Mouse (Mus musculus) brown adipose tissue, adult 24 weeks (tissue): ENCODE measurements around the gene Adamts20. TPM values are rescaled to one million over a fixed set of nuclear protein-coding genes. Genes with fewer than 3 reads are reported as not detected.

Source experiments
- H3K27ac ChIP-seq: fragments of 200-500 bp; replicated peaks from 2 replicates; pipeline ENCODE4 v1.5.1; 2012; ENCODE audit warnings: low read depth, mild to moderate bottlenecking, low read length
- H3K4me1 ChIP-seq: fragments of 200-500 bp; 2 replicates; pipeline ENCODE4 v1.6.1; 2012; ENCODE audit warnings: low read length, mixed read lengths; ENCODE audit not compliant: control insufficient read depth, insufficient read depth, insufficient read length
- H3K4me3 ChIP-seq: fragments of 200-500 bp; 2 replicates; pipeline ENCODE4 v1.5.1; 2012; ENCODE audit warnings: low read depth, mild to moderate bottlenecking, low read length, moderate library complexity; ENCODE audit not compliant: insufficient read depth
- polyA plus RNA-seq: library from polyadenylated mRNA; stranded (reverse); fragments of >200 nt; gene quantifications from 2 replicates; pipeline ENCODE4 v1.2.4, GENCODE M21; 2012; ENCODE audit not compliant: missing spikeins, insufficient read depth, insufficient read length

Adamts20 gene
- polyA plus RNA-seq, 1 experiment: not detected

GRCm38 (mm10) chr15:94255538-94255937 is 209.7 kb downstream of the Adamts20 start:
- Histone ChIP-seq H3K27ac (no peak overlapping the region), H3K4me3 (no peak overlapping the region), H3K4me1 (no peaks in the 10 kb centered on the region)

DNA sequence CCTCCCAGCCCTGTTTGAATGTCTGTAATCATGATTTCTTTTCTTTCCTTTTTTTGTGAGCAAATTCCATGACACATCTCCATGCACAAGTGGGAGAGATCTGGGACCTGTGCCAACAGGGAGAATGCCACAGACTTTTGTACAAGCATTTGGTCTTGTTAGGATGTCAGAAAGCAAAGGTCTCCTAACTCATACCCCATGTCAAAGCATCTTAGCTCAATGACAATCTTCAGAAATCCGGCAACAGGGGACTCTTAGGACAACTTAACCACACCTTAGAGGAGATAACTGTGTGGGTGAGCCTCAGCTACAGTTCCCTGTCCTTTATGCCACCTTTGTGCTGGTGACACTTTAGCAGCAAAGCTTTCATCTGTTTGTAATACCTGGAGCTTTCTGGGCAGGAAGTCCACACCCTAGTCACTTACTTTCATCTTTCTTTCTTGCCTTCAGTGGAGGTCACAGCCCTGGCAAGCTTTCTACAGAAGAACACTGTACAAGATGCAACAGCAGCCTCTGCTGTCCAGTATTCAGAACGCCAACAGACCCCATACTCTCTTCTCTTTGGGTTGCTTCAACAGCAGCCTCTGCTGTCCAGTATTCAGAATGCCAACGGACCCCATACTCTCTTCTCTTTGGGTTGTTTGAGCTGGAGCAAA is 210.2 kb downstream of the Adamts20 start:
- no peak overlapping the region for H3K27ac ChIP-seq
- no peak overlapping the region for H3K4me3 ChIP-seq
- no peaks in the 10 kb centered on the region for H3K4me1 ChIP-seq

DNA sequence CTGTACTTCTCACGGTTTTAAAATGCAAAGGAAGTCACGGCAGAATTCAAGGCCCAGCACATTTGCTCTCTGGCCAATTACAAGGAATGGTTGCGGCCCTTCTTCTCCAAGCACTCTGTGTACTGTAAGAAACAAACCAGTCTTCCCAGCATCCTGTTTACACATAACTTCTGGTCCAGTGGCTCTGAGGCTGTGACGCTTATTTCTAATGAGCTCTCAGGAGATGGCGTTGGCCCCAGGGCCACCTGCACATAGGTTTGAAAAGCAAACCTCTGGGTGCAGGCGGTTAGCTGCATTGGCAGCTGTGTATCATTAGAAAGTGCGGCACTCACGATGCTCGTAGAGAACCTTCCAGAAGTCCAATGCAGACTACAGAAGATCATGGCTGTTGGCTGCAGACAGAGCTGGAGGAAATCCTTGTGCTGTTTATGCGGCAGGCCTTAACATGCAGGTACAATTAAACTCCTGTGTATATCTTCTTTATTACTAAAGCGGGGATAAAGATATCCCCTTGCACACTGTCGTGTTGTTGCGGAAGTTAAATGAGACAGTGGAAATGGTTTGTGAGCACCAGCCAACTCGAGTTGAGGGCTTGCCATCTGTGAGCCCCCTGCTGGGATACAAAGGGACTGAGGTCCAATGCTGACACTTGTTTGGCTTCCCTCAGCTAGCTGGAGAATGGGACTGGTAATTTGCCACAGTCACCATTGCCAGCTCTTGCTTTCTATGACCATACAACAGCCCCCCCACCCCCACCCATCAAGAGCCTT is 210.9 kb downstream of the Adamts20 start:
- no peak overlapping the region for H3K27ac ChIP-seq
- H3K4me3 ChIP-seq: no peak overlapping the region
- H3K4me1 ChIP-seq: no peaks in the 10 kb centered on the region

GRCm38 (mm10) chr15:94252962-94253712 is 212.1 kb downstream of the Adamts20 start:
- no peak overlapping the region for H3K27ac ChIP-seq
- H3K4me1 ChIP-seq: no peaks in the 10 kb centered on the region
- H3K4me3 ChIP-seq: no peak overlapping the region

DNA sequence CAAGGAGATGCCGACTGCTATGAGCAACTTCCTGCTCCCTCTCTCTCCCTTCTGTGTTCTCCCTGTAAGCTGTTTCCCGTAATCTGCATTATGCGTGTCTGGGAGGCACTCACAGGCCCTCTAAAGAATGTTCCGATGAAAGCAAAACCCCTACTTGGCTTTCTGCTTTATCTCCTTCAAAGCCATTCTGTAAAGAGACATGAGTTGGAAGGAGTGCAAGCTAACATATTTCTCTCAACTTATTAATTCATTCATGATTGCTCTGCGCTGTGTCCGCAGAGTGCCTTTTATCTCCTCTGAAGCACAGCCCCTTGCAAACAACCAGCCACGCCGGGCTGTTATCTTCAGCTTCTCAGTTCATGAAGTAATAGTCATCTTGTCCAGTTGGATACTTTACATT is 215.5 kb downstream of the Adamts20 start:
- no peak overlapping the region for H3K4me3 ChIP-seq
- no peak overlapping the region for H3K27ac ChIP-seq
- H3K4me1 ChIP-seq: no peaks in the 10 kb centered on the region

DNA sequence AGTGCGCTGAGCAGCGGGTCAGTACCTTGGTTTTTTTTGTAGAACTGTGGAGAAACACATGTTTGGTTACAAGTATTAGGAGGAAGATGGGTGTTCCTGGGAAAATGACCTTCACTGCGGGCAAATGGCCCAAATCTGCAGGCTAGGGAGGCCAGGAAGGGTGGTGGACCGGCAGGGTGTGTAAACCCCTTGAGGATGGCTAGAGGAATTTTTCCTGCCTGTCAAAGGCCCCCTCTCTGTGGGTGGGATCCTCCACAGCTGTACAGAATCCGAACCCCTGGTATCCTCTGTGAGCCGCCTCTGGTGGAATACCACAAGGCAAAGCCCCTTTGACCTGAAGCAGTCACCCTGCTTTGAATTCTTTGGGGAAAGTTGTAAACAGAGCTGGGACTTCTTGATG is 216.8 kb downstream of the Adamts20 start:
- no peaks in the 10 kb centered on the region for H3K4me1 ChIP-seq
- no peak overlapping the region for H3K27ac ChIP-seq
- no peak overlapping the region for H3K4me3 ChIP-seq

- no peaks in the 10 kb centered on the region for H3K4me1 ChIP-seq
- no peak overlapping the region for H3K27ac ChIP-seq
- no peak overlapping the region for H3K4me3 ChIP-seq
Observed at GRCm38 (mm10) chr15:94246669-94247068, 218.5 kb downstream of the Adamts20 start.

DNA sequence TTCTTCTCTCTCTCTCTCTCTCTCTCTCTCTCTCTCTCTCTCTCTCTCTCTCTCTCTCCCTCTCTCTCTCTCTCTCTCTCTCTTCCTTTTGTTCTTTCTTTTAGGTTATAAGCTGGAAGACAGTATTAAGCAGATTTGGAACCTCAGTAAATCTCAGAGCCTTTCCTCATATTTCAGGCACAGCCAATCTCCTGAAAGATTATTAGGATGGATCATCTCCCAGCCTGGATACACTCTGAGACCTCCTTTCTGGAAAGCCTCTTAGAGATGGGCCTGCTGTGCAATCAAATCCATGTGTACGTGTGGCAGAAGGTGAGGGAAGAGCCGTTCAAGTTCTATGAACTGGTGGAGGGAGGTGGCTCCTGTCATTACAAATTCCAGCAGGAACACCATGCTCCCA is 220.9 kb downstream of the Adamts20 start:
- Histone ChIP-seq H3K4me3 (no peak overlapping the region), H3K4me1 (no peaks in the 10 kb centered on the region), H3K27ac (no peak overlapping the region)

DNA sequence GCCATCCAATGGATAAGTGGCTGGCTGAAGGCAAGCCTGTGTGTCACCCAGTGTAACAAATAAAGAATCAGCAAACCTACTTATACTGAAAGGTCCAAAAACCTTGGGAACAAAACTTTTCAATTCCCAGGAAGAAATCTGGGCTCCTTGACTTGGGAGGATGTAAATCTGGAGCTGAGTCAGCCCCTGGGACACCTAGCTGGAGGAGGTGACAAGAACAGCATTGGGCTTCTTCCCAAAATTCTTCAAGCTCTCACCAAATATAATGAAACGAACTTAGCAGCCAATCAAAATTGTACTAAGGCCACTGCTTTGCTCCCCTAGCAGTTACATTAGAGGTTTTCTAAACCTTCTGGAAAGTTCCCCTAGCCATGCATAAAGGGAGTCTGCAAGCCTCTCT is 223.1 kb downstream of the Adamts20 start:
- no peak overlapping the region for H3K27ac ChIP-seq
- H3K4me3 ChIP-seq: no peak overlapping the region
- H3K4me1 ChIP-seq: no peaks in the 10 kb centered on the region

DNA sequence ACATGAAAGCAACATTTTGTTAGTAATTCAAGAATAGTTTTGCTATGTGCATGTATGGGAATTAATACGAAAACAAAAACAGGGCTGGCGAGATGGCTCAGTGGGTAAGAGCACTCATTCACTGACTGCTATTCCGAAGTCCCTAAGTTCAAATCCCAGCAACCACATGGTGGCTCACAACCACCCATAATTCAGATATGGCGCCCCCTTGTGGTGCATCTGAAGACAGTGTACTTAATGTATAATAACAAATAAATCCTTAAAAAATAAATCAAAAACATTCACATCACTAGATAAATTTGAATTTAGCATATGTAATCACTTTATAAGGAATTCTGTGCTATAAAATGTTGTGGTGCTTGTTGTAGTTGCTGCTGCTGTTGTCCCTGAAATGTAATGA is 225.6 kb downstream of the Adamts20 start:
- Histone ChIP-seq H3K4me1 (no peaks in the 10 kb centered on the region), H3K4me3 (no peak overlapping the region), H3K27ac (no peak overlapping the region)

GRCm38 (mm10) chr15:94239127-94239526 is 226.1 kb downstream of the Adamts20 start:
- Histone ChIP-seq H3K4me3 (no peak overlapping the region), H3K4me1 (no peaks in the 10 kb centered on the region), H3K27ac (no peak overlapping the region)

DNA sequence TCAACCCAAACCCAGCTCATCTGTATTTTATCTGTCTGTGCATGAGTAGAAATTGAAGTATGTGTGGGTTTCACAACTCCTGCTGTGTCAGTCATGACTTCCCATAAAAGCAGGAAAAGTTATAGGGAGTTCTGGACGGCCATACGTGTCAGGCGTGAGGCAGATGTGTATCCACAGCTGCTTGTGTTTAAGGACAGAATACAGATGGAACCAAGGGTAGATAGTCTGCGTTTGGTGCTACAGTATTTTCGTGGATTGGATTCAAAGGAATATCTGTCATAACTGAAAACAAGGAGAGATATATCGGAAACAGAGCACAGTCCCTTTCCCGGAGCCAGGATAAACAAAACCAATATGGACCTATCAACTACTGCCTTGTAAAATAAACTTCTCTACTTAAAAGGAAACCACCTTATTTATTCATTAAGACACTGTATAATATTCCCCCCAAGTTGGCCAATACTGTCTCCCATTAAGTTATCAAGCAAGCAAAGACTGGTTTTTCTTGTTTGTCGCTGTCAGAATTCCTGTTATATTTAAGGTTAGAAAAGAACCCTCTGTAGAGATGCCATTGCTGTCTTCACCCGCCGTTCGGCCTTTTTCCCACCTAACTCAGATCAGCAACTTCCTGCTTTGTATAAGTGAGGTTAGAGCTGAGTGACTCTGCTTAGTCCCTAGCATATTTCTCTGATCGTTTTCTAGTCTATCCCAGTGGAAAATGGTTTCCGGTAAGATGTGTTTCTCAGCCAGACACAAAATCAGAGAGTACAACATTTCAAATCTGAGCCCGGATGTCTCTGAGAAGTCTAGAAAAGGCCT is 227.0 kb downstream of the Adamts20 start:
- H3K27ac ChIP-seq: no peak overlapping the region
- H3K4me1 ChIP-seq: no peaks in the 10 kb centered on the region
- no peak overlapping the region for H3K4me3 ChIP-seq

GRCm38 (mm10) chr15:94236726-94237125 is 228.5 kb downstream of the Adamts20 start:
- no peak overlapping the region for H3K4me3 ChIP-seq
- H3K27ac ChIP-seq: no peak overlapping the region
- no peaks in the 10 kb centered on the region for H3K4me1 ChIP-seq

GRCm38 (mm10) chr15:94236121-94236520 is 229.1 kb downstream of the Adamts20 start:
- Histone ChIP-seq H3K27ac (no peak overlapping the region), H3K4me1 (no peaks in the 10 kb centered on the region), H3K4me3 (no peak overlapping the region)

GRCm38 (mm10) chr15:94235190-94235589 is 230.0 kb downstream of the Adamts20 start:
- no peaks in the 10 kb centered on the region for H3K4me1 ChIP-seq
- H3K4me3 ChIP-seq: no peak overlapping the region

More at GRCm38 (mm10) chr15:94235190-94235589, 230.0 kb downstream of the Adamts20 start:
- H3K27ac ChIP-seq: no peak overlapping the region
